Mouse (Mus musculus): ENCODE results near the gene Eaf2. TPM values are rescaled to one million over a fixed set of nuclear protein-coding genes. Genes with fewer than 3 reads are reported as not detected.
"Not testable (repeated sequence)": the region's sequence is repeated elsewhere in the genome, so short reads cannot be mapped to it uniquely, and the experiment has no call there.

Gene Eaf2
- total and polyA plus RNA-seq, 2 experiments: 0.28 TPM

GRCm38 (mm10) chr16:36877316-36877715 is 2.5 kb upstream of the Eaf2 start:
- DNase-seq (ENCODE audit: extremely low read depth, low read depth, low spot score): no peak
- no peak overlapping the region for H3K9ac ChIP-seq (ENCODE audit: low read depth, low read length)
- peaks cover 10% of the 10 kb centered on the region for H3K4me1 ChIP-seq (ENCODE audit: control insufficient read depth, insufficient read depth, low read length)
- no peak overlapping the region for H3K27ac ChIP-seq (replicated peaks; ENCODE audit: insufficient read depth, low read depth, low read length)
- H3K4me3 ChIP-seq (ENCODE audit: insufficient read depth, low read depth, low read length): no peak overlapping the region
- no peaks in the 10 kb centered on the region for H3K27me3 ChIP-seq (ENCODE audit: control insufficient read depth, insufficient read depth, low read length)
- H3K36me3 ChIP-seq (ENCODE audit: control insufficient read depth, insufficient read depth, low read length): peaks cover under 1% of the 10 kb centered on the region; the same call in 1 of the 2 replicates
- 81% methylated on average over 5 of the region's 5 CpGs for WGBS
- H3K79me2 ChIP-seq (ENCODE audit: control insufficient read depth, insufficient read depth, low read length): peaks cover 20% of the 10 kb centered on the region; the same call in 1 of the 2 replicates
- TF ChIP-seq POLR2A (IDR thresholded peaks at IDR 0.05; ENCODE audit: extremely low read depth, insufficient read depth, low read length) (no peak), CTCF (IDR thresholded peaks at IDR 0.05; ENCODE audit: low read depth, low read length) (no peak)

GRCm38 (mm10) chr16:36875276-36875851 is 561 bp upstream of the Eaf2 start:
- peak overlapping the region; percentile 82 for H3K4me3 ChIP-seq (ENCODE audit: insufficient read depth, low read depth, low read length)
- under 1% methylated on average over 42 of the region's 48 CpGs for WGBS
- peak; percentile 56 for DNase-seq (ENCODE audit: extremely low read depth, low read depth, low spot score)
- peaks cover 3% of the 10 kb centered on the region; the same call in 1 of the 2 replicates for H3K36me3 ChIP-seq (ENCODE audit: control insufficient read depth, insufficient read depth, low read length)
- peaks cover 10% of the 10 kb centered on the region for H3K4me1 ChIP-seq (ENCODE audit: control insufficient read depth, insufficient read depth, low read length)
- H3K27me3 ChIP-seq (ENCODE audit: control insufficient read depth, insufficient read depth, low read length): no peaks in the 10 kb centered on the region
- H3K9ac ChIP-seq (ENCODE audit: low read depth, low read length): peak overlapping the region; percentile 90
- H3K27ac ChIP-seq (replicated peaks; ENCODE audit: insufficient read depth, low read depth, low read length): peak overlapping the region; percentile 81
- H3K79me2 ChIP-seq (ENCODE audit: control insufficient read depth, insufficient read depth, low read length): peaks cover 15% of the 10 kb centered on the region; the same call in 1 of the 2 replicates
- TF ChIP-seq CTCF (IDR thresholded peaks at IDR 0.05; ENCODE audit: low read depth, low read length) (no peak), POLR2A (IDR thresholded peaks at IDR 0.05; ENCODE audit: extremely low read depth, insufficient read depth, low read length) (no peak)

GRCm38 (mm10) chr16:36869442-36869841 is 5.4 kb downstream of the Eaf2 start:
- no peak for TF ChIP-seq POLR2A (IDR thresholded peaks at IDR 0.05; ENCODE audit: extremely low read depth, insufficient read depth, low read length)
- TF ChIP-seq CTCF (IDR thresholded peaks at IDR 0.05; ENCODE audit: low read depth, low read length): no peak
- Histone ChIP-seq H3K36me3 (ENCODE audit: control insufficient read depth, insufficient read depth, low read length) (peaks cover 5% of the 10 kb centered on the region), H3K9ac (ENCODE audit: low read depth, low read length) (no peak overlapping the region), H3K4me1 (ENCODE audit: control insufficient read depth, insufficient read depth, low read length) (peaks cover 6% of the 10 kb centered on the region), H3K27ac (replicated peaks; ENCODE audit: insufficient read depth, low read depth, low read length) (no peak overlapping the region), H3K79me2 (ENCODE audit: control insufficient read depth, insufficient read depth, low read length) (peaks cover 5% of the 10 kb centered on the region; the same call in 1 of the 2 replicates), H3K27me3 (ENCODE audit: control insufficient read depth, insufficient read depth, low read length) (no peaks in the 10 kb centered on the region), H3K4me3 (ENCODE audit: insufficient read depth, low read depth, low read length) (no peak overlapping the region)
- no peak for DNase-seq (ENCODE audit: extremely low read depth, low read depth, low spot score)
- whole genome bisulfite sequencing: 99% methylated on average over 2 of the region's 2 CpGs

- TF ChIP-seq CTCF (IDR thresholded peaks at IDR 0.05; ENCODE audit: low read depth, low read length): no peak
- TF ChIP-seq POLR2A (IDR thresholded peaks at IDR 0.05; ENCODE audit: extremely low read depth, insufficient read depth, low read length): no peak
- no peak overlapping the region for H3K4me3 ChIP-seq (ENCODE audit: insufficient read depth, low read depth, low read length)
- DNase-seq (ENCODE audit: extremely low read depth, low read depth, low spot score): no peak
- H3K79me2 ChIP-seq (ENCODE audit: control insufficient read depth, insufficient read depth, low read length): no peaks in the 10 kb centered on the region
- 89% methylated on average over 3 of the region's 3 CpGs for WGBS
- no peaks in the 10 kb centered on the region for H3K27me3 ChIP-seq (ENCODE audit: control insufficient read depth, insufficient read depth, low read length)
- no peaks in the 10 kb centered on the region for H3K4me1 ChIP-seq (ENCODE audit: control insufficient read depth, insufficient read depth, low read length)
- H3K9ac ChIP-seq (ENCODE audit: low read depth, low read length): no peak overlapping the region
- H3K36me3 ChIP-seq (ENCODE audit: control insufficient read depth, insufficient read depth, low read length): peaks cover 6% of the 10 kb centered on the region
- no peak overlapping the region for H3K27ac ChIP-seq (replicated peaks; ENCODE audit: insufficient read depth, low read depth, low read length)
These were observed 11.2 kb downstream of the Eaf2 start for GRCm38 (mm10) chr16:36863585-36863984.

- Histone ChIP-seq H3K4me3 (ENCODE audit: insufficient read depth, low read depth, low read length) (no peak overlapping the region), H3K27ac (replicated peaks; ENCODE audit: insufficient read depth, low read depth, low read length) (no peak overlapping the region), H3K9ac (ENCODE audit: low read depth, low read length) (no peak overlapping the region), H3K27me3 (ENCODE audit: control insufficient read depth, insufficient read depth, low read length) (no peaks in the 10 kb centered on the region), H3K79me2 (ENCODE audit: control insufficient read depth, insufficient read depth, low read length) (no peaks in the 10 kb centered on the region), H3K4me1 (ENCODE audit: control insufficient read depth, insufficient read depth, low read length) (no peaks in the 10 kb centered on the region), H3K36me3 (ENCODE audit: control insufficient read depth, insufficient read depth, low read length) (peaks cover 4% of the 10 kb centered on the region; the same call in 1 of the 2 replicates)
- WGBS: 96% methylated on average over 3 of the region's 3 CpGs
- TF ChIP-seq POLR2A (IDR thresholded peaks at IDR 0.05; ENCODE audit: extremely low read depth, insufficient read depth, low read length) (no peak), CTCF (IDR thresholded peaks at IDR 0.05; ENCODE audit: low read depth, low read length) (no peak)
- DNase-seq (ENCODE audit: extremely low read depth, low read depth, low spot score): no peak
These were observed 23.6 kb downstream of the Eaf2 start for GRCm38 (mm10) chr16:36851202-36851601.

- H3K9ac ChIP-seq (ENCODE audit: low read depth, low read length); H3K79me2 ChIP-seq (ENCODE audit: control insufficient read depth, insufficient read depth, low read length); H3K36me3 ChIP-seq (ENCODE audit: control insufficient read depth, insufficient read depth, low read length); H3K4me3 ChIP-seq (ENCODE audit: insufficient read depth, low read depth, low read length); H3K4me1 ChIP-seq (ENCODE audit: control insufficient read depth, insufficient read depth, low read length); DNase-seq (ENCODE audit: extremely low read depth, low read depth, low spot score); H3K27ac ChIP-seq (replicated peaks; ENCODE audit: insufficient read depth, low read depth, low read length); H3K27me3 ChIP-seq (ENCODE audit: control insufficient read depth, insufficient read depth, low read length): not testable (repeated sequence)
- WGBS: 91% methylated on average over 1 of the region's 1 CpGs
These were observed 27.9 kb downstream of the Eaf2 start for GRCm38 (mm10) chr16:36846894-36847293.
